Mouse (Mus musculus): ENCODE measurements around the gene Pp2d1. TPM values are rescaled to one million over a fixed set of nuclear protein-coding genes. Genes with fewer than 3 reads are reported as not detected.

Pp2d1 gene
- polyA plus RNA-seq, 1 experiment from 2014 or later: 0.25 TPM

- peak; percentile 93 for ATAC-seq
- no peak overlapping the region for H3K4me2 ChIP-seq (ENCODE audit: low read length)
- no peaks in the 10 kb centered on the region for H3K9me3 ChIP-seq (ENCODE audit: control insufficient read depth, low read length)
- H3K27ac ChIP-seq (ENCODE audit: low read length): peak overlapping the region; percentile 75
- no peaks in the 10 kb centered on the region for H3K27me3 ChIP-seq (replicated peaks; ENCODE audit: control insufficient read depth, insufficient read depth, low read length)
- no peak overlapping the region for H3K4me3 ChIP-seq (replicated peaks; ENCODE audit: low read length)
- H3K9ac ChIP-seq (replicated peaks; ENCODE audit: low read depth, low read length): no peak overlapping the region
- H3K36me3 ChIP-seq (ENCODE audit: control insufficient read depth, insufficient read depth): no peaks in the 10 kb centered on the region
- 28% methylated on average over 8 of the region's 8 CpGs for WGBS
- H3K4me1 ChIP-seq (replicated peaks; ENCODE audit: control insufficient read depth, insufficient read depth, low read length): peaks cover 7% of the 10 kb centered on the region; the same call in 1 of the 2 replicates
These were observed 12.4 kb upstream of the Pp2d1 start for GRCm38 (mm10) chr17:53551306-53552299.

DNA sequence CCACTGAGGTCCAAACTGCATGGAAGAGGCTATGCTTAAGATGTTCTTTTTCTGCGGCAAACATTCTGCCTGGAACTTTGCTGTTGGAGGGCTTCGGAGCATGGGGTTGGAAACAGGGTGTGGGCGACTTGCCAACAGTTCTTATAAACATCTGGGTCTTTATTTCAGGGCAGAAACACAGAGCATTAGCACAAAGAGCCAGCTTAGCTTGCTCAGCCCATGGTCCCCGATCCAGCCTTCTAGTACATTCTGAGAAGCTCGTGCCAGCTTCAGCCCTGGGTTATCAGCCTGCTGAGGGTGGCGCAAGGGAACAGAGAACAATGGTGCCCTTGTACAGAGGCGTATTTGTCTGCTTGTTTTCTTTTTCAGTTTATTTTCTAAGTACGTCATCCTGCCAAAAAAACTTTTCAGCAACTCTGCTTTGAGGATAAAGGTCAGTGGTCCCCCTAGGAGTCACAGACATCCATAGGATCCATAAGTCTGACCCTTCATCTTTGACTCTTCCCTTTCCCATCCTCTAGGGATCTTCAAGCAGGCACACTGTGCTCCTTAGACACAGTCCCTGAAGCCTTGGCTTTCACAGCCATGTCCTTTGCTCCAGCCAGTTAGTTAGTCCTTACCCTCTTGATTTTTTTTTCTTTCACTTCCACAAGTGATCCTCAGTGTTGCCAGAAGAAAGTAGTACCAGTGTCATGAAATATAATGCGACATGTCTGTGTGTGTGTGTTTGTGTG, 4.5 kb upstream of the Pp2d1 start:
- Histone ChIP-seq H3K27me3 (replicated peaks; ENCODE audit: control insufficient read depth, insufficient read depth, low read length) (no peaks in the 10 kb centered on the region), H3K27ac (ENCODE audit: low read length) (no peak overlapping the region), H3K4me2 (ENCODE audit: low read length) (no peak overlapping the region), H3K36me3 (ENCODE audit: control insufficient read depth, insufficient read depth) (no peaks in the 10 kb centered on the region), H3K4me3 (replicated peaks; ENCODE audit: low read length) (no peak overlapping the region), H3K4me1 (replicated peaks; ENCODE audit: control insufficient read depth, insufficient read depth, low read length) (peaks cover 4% of the 10 kb centered on the region; the same call in 1 of the 2 replicates), H3K9ac (replicated peaks; ENCODE audit: low read depth, low read length) (no peak overlapping the region), H3K9me3 (ENCODE audit: control insufficient read depth, low read length) (no peaks in the 10 kb centered on the region)
- peak; percentile 62 for ATAC-seq
- 40% methylated on average over 9 of the region's 9 CpGs for WGBS

- Histone ChIP-seq H3K27me3 (replicated peaks; ENCODE audit: control insufficient read depth, insufficient read depth, low read length) (no peaks in the 10 kb centered on the region), H3K9me3 (ENCODE audit: control insufficient read depth, low read length) (no peaks in the 10 kb centered on the region), H3K4me2 (ENCODE audit: low read length) (no peak overlapping the region), H3K4me1 (replicated peaks; ENCODE audit: control insufficient read depth, insufficient read depth, low read length) (peaks cover 4% of the 10 kb centered on the region; the same call in 1 of the 2 replicates), H3K4me3 (replicated peaks; ENCODE audit: low read length) (no peak overlapping the region), H3K36me3 (ENCODE audit: control insufficient read depth, insufficient read depth) (no peaks in the 10 kb centered on the region), H3K9ac (replicated peaks; ENCODE audit: low read depth, low read length) (no peak overlapping the region), H3K27ac (ENCODE audit: low read length) (no peak overlapping the region)
- WGBS: over 99% methylated on average over 4 of the region's 4 CpGs
- no peak for ATAC-seq
These were observed 3.3 kb upstream of the Pp2d1 start for GRCm38 (mm10) chr17:53542536-53542935.

DNA sequence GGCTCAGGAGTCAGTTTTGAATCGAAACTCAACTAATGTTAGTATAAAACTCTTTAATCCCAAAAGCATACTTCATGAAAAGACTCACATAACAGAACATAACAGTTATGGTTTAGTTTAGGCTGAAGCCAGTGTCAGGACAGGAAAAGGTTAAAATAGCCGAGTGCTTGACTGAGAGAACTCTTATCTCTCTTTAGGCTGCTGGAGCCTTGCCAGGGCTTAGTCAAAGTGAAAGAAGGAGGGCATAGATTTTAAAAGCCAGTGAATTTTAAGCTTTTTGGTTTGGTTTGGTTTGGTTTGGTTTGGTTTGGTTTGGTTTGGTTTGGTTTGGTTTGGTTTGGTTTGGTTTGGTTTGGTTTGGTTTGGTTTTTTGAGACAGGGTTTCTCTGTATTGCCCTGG, 6.8 kb downstream of the Pp2d1 start:
- H3K4me1 ChIP-seq (replicated peaks; ENCODE audit: control insufficient read depth, insufficient read depth, low read length): no peaks in the 10 kb centered on the region
- no peaks in the 10 kb centered on the region for H3K9me3 ChIP-seq (ENCODE audit: control insufficient read depth, low read length)
- H3K27ac ChIP-seq (ENCODE audit: low read length): no peak overlapping the region
- H3K4me3 ChIP-seq (replicated peaks; ENCODE audit: low read length): no peak overlapping the region
- H3K9ac ChIP-seq (replicated peaks; ENCODE audit: low read depth, low read length): no peak overlapping the region
- no peaks in the 10 kb centered on the region for H3K36me3 ChIP-seq (ENCODE audit: control insufficient read depth, insufficient read depth)
- no peaks in the 10 kb centered on the region for H3K27me3 ChIP-seq (replicated peaks; ENCODE audit: control insufficient read depth, insufficient read depth, low read length)
- 74% methylated on average over 2 of the region's 2 CpGs for WGBS
- no peak overlapping the region for H3K4me2 ChIP-seq (ENCODE audit: low read length)
- no peak for ATAC-seq

- 68% methylated on average over 2 of the region's 2 CpGs for whole genome bisulfite sequencing
- H3K27me3 ChIP-seq (replicated peaks; ENCODE audit: control insufficient read depth, insufficient read depth, low read length): no peaks in the 10 kb centered on the region
- no peaks in the 10 kb centered on the region for H3K9me3 ChIP-seq (ENCODE audit: control insufficient read depth, low read length)
- H3K4me2 ChIP-seq (ENCODE audit: low read length): no peak overlapping the region
- H3K36me3 ChIP-seq (ENCODE audit: control insufficient read depth, insufficient read depth): no peaks in the 10 kb centered on the region
- no peak overlapping the region for H3K27ac ChIP-seq (ENCODE audit: low read length)
- no peak overlapping the region for H3K4me3 ChIP-seq (replicated peaks; ENCODE audit: low read length)
- H3K9ac ChIP-seq (replicated peaks; ENCODE audit: low read depth, low read length): no peak overlapping the region
- no peak for ATAC-seq
- no peaks in the 10 kb centered on the region for H3K4me1 ChIP-seq (replicated peaks; ENCODE audit: control insufficient read depth, insufficient read depth, low read length)
These were observed 8.1 kb downstream of the Pp2d1 start for GRCm38 (mm10) chr17:53531160-53531559.

- no peaks in the 10 kb centered on the region for H3K36me3 ChIP-seq (ENCODE audit: control insufficient read depth, insufficient read depth)
- ATAC-seq: no peak
- no peaks in the 10 kb centered on the region for H3K4me1 ChIP-seq (replicated peaks; ENCODE audit: control insufficient read depth, insufficient read depth, low read length)
- H3K27ac ChIP-seq (ENCODE audit: low read length): no peak overlapping the region
- no peaks in the 10 kb centered on the region for H3K27me3 ChIP-seq (replicated peaks; ENCODE audit: control insufficient read depth, insufficient read depth, low read length)
- 91% methylated on average over 2 of the region's 2 CpGs for WGBS
- H3K4me2 ChIP-seq (ENCODE audit: low read length): no peak overlapping the region
- no peak overlapping the region for H3K4me3 ChIP-seq (replicated peaks; ENCODE audit: low read length)
- no peaks in the 10 kb centered on the region for H3K9me3 ChIP-seq (ENCODE audit: control insufficient read depth, low read length)
- H3K9ac ChIP-seq (replicated peaks; ENCODE audit: low read depth, low read length): no peak overlapping the region
These were observed 11.2 kb downstream of the Pp2d1 start for GRCm38 (mm10) chr17:53528034-53528433.

GRCm38 (mm10) chr17:53520509-53520908, 18.7 kb downstream of the Pp2d1 start:
- Histone ChIP-seq H3K4me1 (replicated peaks; ENCODE audit: control insufficient read depth, insufficient read depth, low read length) (no peaks in the 10 kb centered on the region), H3K9me3 (ENCODE audit: control insufficient read depth, low read length) (0 out of 2 replicates have a peak, but pooled peaks cover 2% of the 10 kb centered on the region), H3K9ac (replicated peaks; ENCODE audit: low read depth, low read length) (no peak overlapping the region), H3K4me3 (replicated peaks; ENCODE audit: low read length) (no peak overlapping the region), H3K27me3 (replicated peaks; ENCODE audit: control insufficient read depth, insufficient read depth, low read length) (no peaks in the 10 kb centered on the region), H3K36me3 (ENCODE audit: control insufficient read depth, insufficient read depth) (no peaks in the 10 kb centered on the region; the same call in 1 of the 2 replicates), H3K27ac (ENCODE audit: low read length) (no peak overlapping the region), H3K4me2 (ENCODE audit: low read length) (no peak overlapping the region)
- ATAC-seq: no peak

- Histone ChIP-seq H3K9ac (replicated peaks; ENCODE audit: low read depth, low read length) (no peak overlapping the region), H3K9me3 (ENCODE audit: control insufficient read depth, low read length) (0 out of 2 replicates have a peak, but pooled peaks cover 2% of the 10 kb centered on the region), H3K4me1 (replicated peaks; ENCODE audit: control insufficient read depth, insufficient read depth, low read length) (no peaks in the 10 kb centered on the region), H3K4me3 (replicated peaks; ENCODE audit: low read length) (no peak overlapping the region), H3K4me2 (ENCODE audit: low read length) (no peak overlapping the region), H3K27me3 (replicated peaks; ENCODE audit: control insufficient read depth, insufficient read depth, low read length) (no peaks in the 10 kb centered on the region), H3K27ac (ENCODE audit: low read length) (no peak overlapping the region), H3K36me3 (ENCODE audit: control insufficient read depth, insufficient read depth) (no peaks in the 10 kb centered on the region; the same call in 1 of the 2 replicates)
- no peak for ATAC-seq
These were observed 19.9 kb downstream of the Pp2d1 start for GRCm38 (mm10) chr17:53519364-53519763.

DNA sequence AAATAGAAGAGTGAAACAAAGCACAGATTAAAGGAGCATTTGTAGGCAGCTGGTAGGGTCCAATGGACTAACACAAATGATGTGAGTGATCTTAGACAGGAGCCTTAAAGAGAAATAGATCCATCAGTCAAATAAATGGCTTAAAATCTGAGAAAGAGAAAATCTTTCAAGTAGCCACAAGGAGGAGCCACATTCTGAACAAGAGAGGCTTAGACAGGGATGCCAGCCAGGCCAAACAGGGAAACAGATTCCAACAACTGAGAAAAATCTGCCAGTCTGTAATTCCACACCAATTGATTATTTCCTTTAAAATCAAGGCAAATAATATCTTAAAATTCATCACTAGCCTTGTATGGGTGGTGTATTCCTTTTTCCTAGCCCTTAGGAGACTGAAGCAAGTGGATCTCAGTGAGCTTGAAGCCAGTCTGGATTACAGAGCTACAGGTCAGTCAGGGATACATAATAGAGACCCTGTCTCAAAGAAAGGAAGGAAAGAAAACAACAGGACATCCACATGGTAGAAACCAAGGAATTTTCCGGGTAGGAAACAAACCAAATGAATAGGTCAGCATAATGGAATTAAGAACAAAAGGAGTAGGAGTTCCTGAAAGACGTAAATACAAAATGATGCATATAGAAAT, 26.8 kb downstream of the Pp2d1 start:
- ATAC-seq: peak; percentile 55; the same call in 1 of the 2 replicates
- H3K27ac ChIP-seq (ENCODE audit: low read length): no peak overlapping the region
- no peak overlapping the region for H3K4me3 ChIP-seq (replicated peaks; ENCODE audit: low read length)
- WGBS: 68% methylated on average over 2 of the region's 2 CpGs
- no peak overlapping the region for H3K9ac ChIP-seq (replicated peaks; ENCODE audit: low read depth, low read length)
- no peaks in the 10 kb centered on the region for H3K9me3 ChIP-seq (ENCODE audit: control insufficient read depth, low read length)
- H3K4me2 ChIP-seq (ENCODE audit: low read length): no peak overlapping the region
- H3K27me3 ChIP-seq (replicated peaks; ENCODE audit: control insufficient read depth, insufficient read depth, low read length): no peaks in the 10 kb centered on the region
- no peaks in the 10 kb centered on the region; the same call in 1 of the 2 replicates for H3K36me3 ChIP-seq (ENCODE audit: control insufficient read depth, insufficient read depth)
- H3K4me1 ChIP-seq (replicated peaks; ENCODE audit: control insufficient read depth, insufficient read depth, low read length): no peaks in the 10 kb centered on the region
